Mouse (Mus musculus): ENCODE results near the gene Pramef20.
"Not testable (repeated sequence)": the region's sequence is repeated elsewhere in the genome, so short reads cannot be mapped to it uniquely, and the experiment has no call there.

Pramef20 gene

DNA sequence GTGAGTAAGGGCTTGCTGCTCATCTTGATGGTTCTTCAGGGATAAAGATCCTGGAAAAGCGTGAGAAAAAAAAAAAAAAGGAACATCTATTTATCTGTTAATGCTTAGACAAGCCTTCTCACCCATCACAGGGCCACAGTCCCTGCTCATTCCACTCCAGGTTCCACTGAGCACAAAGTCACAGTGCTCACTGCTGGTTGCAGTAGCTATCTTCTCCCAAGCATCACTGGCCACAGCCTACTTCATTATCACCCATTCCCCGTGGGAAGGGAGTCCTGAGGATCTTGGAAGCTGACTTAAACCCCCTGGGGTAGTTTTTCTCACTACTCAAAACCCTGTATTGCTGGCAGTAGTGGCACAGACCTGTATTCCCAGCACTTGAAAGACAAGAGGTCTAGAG is at the start of gene Pramef20:
Gene Pramef20, minus strand, starts transcription at position 23 of the 400 bp plus-strand sequence.
- DNase-seq (ENCODE audit: low spot score in 2 of 2) = no peak

DNA sequence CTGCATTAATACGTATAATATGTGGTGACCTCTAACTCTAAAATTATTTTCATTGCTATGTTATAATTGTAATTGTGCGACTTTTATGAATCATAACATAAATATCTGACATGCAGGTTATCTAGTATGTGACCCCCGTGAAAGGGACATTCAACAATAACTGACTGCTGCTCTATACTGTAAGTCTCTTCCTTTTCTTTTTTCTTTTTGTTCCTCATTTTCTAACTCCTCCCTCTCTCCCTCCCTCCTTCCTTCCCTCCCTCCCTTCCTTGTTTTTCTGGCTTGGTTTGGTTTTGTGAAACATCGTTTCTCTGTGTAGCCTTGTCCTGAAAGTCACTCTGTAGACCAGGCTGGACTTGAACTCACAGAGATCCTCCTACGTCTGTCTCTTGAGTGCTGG is 46.9 kb upstream of the Pramef20 start:
- DNase-seq (ENCODE audit: low spot score in 2 of 2) = no peak

DNA sequence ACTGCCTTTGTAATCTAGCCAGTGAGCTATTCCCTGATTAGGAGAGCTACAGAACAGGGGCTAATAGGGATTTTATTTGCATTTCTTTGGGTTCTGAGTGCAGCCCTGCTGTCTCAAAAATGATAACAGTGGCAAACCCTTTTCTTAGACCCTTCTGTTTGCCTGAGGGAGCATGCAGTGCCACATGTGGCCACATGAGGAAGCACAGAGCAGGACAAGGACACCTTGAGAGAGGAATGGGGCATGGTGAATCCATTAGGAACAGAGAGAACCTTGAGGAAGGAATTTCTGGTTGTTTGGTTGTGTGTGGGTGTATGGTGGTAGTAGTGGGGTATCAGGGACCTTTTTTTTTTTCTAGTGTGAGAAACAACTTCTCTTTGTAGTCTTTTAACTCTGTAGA is 42.9 kb upstream of the Pramef20 start:
- no peak for DNase-seq (ENCODE audit: low spot score in 2 of 2)

DNA sequence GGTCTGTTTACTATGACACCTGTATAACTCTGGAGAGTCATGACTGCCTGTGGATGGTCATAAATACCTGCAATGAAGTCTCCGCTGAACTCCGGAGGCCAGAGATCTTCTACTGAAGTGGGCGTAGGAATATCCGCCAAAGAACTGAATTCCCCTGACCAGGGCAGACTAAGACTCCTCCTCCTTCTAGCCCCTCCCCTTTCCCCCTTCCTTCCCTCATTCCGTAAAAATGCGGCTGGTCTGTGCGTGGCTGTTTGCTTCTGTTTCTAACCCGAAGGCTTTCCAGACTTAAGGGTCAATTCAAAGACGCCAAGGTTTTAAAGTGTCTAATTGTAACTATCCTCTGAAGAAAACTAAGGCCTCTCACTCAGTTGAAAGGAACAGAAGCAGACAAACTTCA is 30.6 kb upstream of the Pramef20 start, which contains the start of gene Pramef12:
Gene Pramef12, minus strand, starts transcription at position 175 of the 400 bp plus-strand sequence.
- DNase-seq (ENCODE audit: low spot score in 2 of 2) = no peak

DNA sequence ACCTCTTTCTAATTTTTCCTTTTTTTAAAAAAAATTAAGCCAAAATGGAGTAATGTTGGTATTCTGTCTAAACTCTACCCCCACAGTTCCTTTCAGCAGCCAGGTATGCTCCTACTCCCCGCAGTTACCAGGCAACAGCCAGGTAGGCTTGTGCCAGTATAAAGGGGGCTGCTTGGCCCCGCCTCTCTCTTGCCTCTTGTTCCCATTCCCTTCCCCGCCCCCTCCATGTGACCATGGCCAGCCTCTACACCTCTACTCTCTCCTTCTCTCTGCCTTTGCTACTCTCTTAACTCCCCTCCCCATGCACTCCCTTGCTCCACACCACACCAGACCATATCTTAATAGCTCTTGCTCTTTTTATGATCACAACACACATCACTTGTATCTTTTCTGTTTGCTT is 28.5 kb upstream of the Pramef20 start:
- no peak for DNase-seq (ENCODE audit: low spot score in 2 of 2)

DNA sequence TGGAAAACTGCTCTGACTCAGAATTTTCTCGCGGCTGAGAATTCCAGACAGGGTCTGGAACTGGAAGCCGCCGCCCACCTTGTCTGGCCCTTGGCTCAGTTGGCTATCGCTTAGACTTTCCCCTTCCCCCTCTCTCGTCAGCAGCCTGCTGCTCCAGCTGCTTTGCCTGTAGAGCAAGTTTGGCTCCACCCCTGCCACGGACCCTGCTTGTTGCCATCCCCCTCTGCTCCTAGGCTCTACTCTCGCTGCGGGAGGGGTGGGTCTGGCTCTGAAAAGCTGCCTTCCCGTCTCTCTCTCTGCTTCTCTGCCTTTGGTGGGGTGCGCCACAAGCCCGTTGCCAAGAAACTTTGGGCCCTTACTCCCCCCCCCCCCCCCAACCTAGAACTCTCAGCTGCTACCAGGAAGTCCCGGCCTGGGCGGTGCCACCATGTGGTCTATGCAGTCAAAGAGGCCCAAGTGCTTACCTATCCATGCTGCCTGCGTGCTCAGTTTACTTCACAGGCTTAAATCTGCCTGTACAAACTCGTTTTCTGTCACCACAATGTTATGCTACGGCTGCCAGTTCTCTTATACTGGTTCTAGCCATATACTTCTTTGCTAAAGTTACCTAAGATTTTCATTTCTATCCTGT is 26.8 kb upstream of the Pramef20 start:
- DNase-seq (ENCODE audit: low spot score in 2 of 2) = no peak

DNA sequence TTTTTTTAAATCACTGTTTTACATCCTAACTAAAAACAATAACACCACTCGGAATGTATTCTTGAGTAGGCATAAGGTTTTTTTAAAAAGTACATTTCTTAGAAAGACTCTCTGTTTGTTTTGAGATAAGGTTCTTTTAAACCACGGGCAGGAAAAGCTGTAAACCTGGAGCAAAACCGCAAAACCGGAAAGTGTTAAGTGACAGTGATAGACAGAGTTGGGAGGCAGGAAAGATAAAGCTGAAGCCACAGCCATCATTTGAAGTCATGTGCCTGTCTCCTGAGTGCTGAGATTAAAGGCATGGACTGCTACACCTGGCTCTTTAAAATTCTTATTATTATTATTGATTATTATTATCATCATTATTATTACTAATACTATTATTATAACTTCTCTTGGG is 25.0 kb upstream of the Pramef20 start:
- no peak for DNase-seq (ENCODE audit: low spot score in 2 of 2)

DNA sequence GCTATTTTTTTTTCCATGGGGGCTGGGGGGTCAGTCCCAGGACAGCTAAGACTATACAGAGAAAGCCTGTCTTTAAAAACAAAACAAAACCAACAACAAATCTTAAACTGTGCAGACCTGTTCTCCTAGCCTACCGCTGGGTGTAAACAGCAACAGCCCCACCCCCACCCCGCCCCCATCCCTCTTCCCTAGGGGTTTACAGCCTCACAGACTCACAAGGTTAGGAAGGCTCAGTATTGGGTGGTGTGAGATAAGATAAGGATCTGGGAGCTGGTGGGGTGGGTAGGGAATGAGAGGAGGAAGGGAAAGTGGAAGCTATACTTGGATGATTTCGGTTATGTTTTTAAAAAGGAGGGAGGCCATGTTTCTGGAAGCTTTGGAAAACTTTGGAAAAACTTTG is 18.6 kb upstream of the Pramef20 start:
- DNase-seq (ENCODE audit: low spot score in 2 of 2) = no peak

DNA sequence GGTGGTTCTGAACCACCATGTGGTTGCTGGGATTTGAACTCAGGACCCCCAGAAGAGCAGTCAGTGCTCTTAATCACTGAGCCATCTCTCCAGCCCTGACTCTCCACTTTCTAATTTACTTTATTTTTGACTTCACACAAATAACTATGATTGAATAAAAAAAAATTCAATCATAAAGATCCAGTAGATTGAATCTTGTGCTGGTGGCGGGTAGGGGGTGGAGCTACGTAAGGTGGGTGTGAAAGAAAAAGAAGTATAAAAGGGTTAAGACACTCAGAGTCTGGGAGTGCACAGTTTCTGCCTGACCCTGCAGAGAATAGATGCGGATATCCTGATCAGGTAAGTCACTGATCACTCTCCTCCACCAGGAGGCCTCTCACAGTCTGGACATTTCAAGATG is 20.1 kb downstream of the Pramef20 start, which contains the start of gene Gm13119:
Gene Gm13119, plus strand, starts transcription at position 301 of the 400 bp plus-strand sequence.
- not testable (repeated sequence) for DNase-seq (ENCODE audit: low spot score in 2 of 2)

DNA sequence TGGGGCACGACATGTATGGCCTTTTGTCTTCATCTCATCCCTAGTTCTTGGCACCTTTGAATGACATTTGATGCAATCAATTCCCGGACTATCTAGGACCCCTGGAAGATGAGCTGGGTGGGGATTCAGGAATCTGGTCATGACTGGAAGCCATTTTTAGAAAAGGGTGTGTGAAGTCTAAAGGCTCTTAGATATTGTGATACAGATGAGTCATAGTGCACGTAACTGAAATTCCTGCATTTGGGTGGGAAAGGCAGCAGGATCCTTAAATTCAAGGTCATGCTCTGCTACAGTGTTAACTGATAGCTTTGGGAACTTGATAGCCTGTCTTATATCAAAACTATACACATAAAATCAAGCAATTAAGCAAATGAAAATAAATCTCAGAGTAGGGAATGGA is 41.9 kb downstream of the Pramef20 start:
- not testable (repeated sequence) for DNase-seq (ENCODE audit: low spot score in 2 of 2)

DNA sequence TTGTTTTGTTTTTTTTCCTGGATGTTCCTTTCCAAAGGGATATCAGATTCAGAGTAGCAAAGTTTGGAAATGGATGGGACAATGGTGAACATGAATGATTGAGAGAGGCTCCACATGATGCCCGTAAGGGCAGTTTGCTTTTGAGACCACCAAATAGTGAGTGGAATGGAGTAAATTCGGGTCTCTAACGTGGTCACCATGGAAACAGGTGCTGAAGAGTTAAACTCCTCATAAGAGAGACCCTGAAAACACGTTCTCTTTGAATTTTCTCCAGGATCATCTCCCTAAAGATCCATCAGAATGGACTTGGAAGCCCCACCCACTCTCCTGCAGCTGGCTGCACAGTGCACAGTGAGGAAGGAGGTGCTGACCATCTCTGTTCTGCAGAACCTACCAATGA is 47.8 kb downstream of the Pramef20 start, which contains the start of gene Gm13128:
Gene Gm13128, plus strand, starts transcription at position 301 of the 400 bp plus-strand sequence.
- not testable (repeated sequence) for DNase-seq (ENCODE audit: low spot score in 2 of 2)

Data from thymus, postnatal 10 days (tissue).